Mouse (Mus musculus) MEL (cell line): ENCODE results near the gene B4galnt3. TPM values are rescaled to one million over a fixed set of nuclear protein-coding genes. Genes with fewer than 3 reads are reported as not detected.

Experiments used
- DNase-seq: peaks from one replicate; pipeline ENCODE4 v3.0.0; 2011; ENCODE audit warnings: low read depth, low spot score
- H3K27ac ChIP-seq: 2 replicates; pipeline ENCODE4 v1.5.1; 2012; ENCODE audit warnings: low read depth, mild to moderate bottlenecking, control low read depth, low read length, moderate library complexity; ENCODE audit not compliant: control insufficient read depth
- H3K27me3 ChIP-seq, 2 experiments: fragments of 150-350 bp in 1 of 2; sonication (generic) in 1 of 2; 2 replicates each; pipeline ENCODE4 v1.6.1; 2012; ENCODE audit warnings: low read length in 2 of 2, mild to moderate bottlenecking in 2 of 2, improper control_type of control experiment in 1 of 2, moderate library complexity in 1 of 2; ENCODE audit not compliant: insufficient read depth in 2 of 2, control insufficient read depth in 1 of 2
- H3K36me3 ChIP-seq, 2 experiments: 2 replicates each; pipeline ENCODE4 v1.6.1; 2012 to 2014; ENCODE audit warnings: low read length in 2 of 2, improper control_type of control experiment in 1 of 2, inconsistent platforms in 1 of 2, mild to moderate bottlenecking in 1 of 2; ENCODE audit not compliant: insufficient read depth in 2 of 2, control insufficient read depth in 1 of 2
- H3K4me1 ChIP-seq, 2 experiments: fragments of 150-350 bp in 1 of 2; sonication (generic) in 1 of 2; 2 replicates each; pipeline ENCODE4 v1.6.1; 2012; ENCODE audit warnings: low read length in 2 of 2, improper control_type of control experiment in 1 of 2, mild to moderate bottlenecking in 1 of 2; ENCODE audit not compliant: insufficient read depth in 2 of 2, control insufficient read depth in 1 of 2
- H3K4me3 ChIP-seq, 2 experiments: fragments of 150-350 bp in 1 of 2; sonication (generic) in 1 of 2; 2 replicates each; pipeline ENCODE4 v1.5.1; 2012; ENCODE audit warnings: low read depth in 2 of 2, low read length in 2 of 2, mild to moderate bottlenecking in 2 of 2, moderate library complexity in 2 of 2, control low read depth in 1 of 2, improper control_type of control experiment in 1 of 2; ENCODE audit not compliant: control insufficient read depth in 1 of 2, insufficient read depth in 1 of 2
- H3K79me2 ChIP-seq: 2 replicates; pipeline ENCODE4 v1.6.1; 2012; ENCODE audit warnings: mild to moderate bottlenecking, low read length, moderate library complexity; ENCODE audit not compliant: control insufficient read depth, poor library complexity, insufficient read depth
- H3K9ac ChIP-seq: 2 replicates; pipeline ENCODE4 v1.6.1; 2012; ENCODE audit warnings: low read depth, mild to moderate bottlenecking, control low read depth, low read length, moderate library complexity; ENCODE audit not compliant: control insufficient read depth, poor library complexity, severe bottlenecking
- H3K9me3 ChIP-seq: fragments of 150-350 bp; sonication (generic); replicated peaks from 2 replicates; pipeline ENCODE4 v1.6.1; 2012; ENCODE audit warnings: mild to moderate bottlenecking, low read length, improper control_type of control experiment, moderate library complexity; ENCODE audit not compliant: insufficient read depth
- EP300 ChIP-seq, 2 experiments: IDR thresholded peaks; 2 replicates each; pipeline ENCODE4 v1.6.1; 2011; ENCODE audit warnings: improper control_type of control experiment in 2 of 2, low read length in 2 of 2, low read depth in 1 of 2, mild to moderate bottlenecking in 1 of 2
- ETS1 ChIP-seq: IDR thresholded peaks from 2 replicates; pipeline ENCODE4 v1.6.1; 2012; ENCODE audit warnings: low read depth, mild to moderate bottlenecking, inconsistent platforms, low read length, improper control_type of control experiment, moderate library complexity
- GABPA ChIP-seq: IDR thresholded peaks from 2 replicates; pipeline ENCODE4 v1.6.1; 2012; ENCODE audit warnings: low read depth, mild to moderate bottlenecking, inconsistent platforms, low read length, improper control_type of control experiment, moderate library complexity
- GATA1 ChIP-seq: IDR thresholded peaks from 2 replicates; pipeline ENCODE4 v1.6.1; 2011; ENCODE audit warnings: low read depth, low read length, improper control_type of control experiment
- JUND ChIP-seq: IDR thresholded peaks from 2 replicates; pipeline ENCODE4 v1.6.1; 2011; ENCODE audit warnings: low read depth, mild to moderate bottlenecking, improper control_type of control experiment, low read length
- MAFK ChIP-seq: IDR thresholded peaks from 2 replicates; pipeline ENCODE4 v1.6.1; 2011; ENCODE audit warnings: low read depth, mild to moderate bottlenecking, low read length, improper control_type of control experiment, borderline replicate concordance
- MAX ChIP-seq: IDR thresholded peaks from 2 replicates; pipeline ENCODE4 v1.6.1; 2011; ENCODE audit warnings: low read length, improper control_type of control experiment
- MAZ ChIP-seq: IDR thresholded peaks from 2 replicates; pipeline ENCODE4 v1.6.1; 2012; ENCODE audit warnings: low read depth, mild to moderate bottlenecking, inconsistent platforms, low read length, improper control_type of control experiment
- MEF2A ChIP-seq: IDR thresholded peaks from 2 replicates; pipeline ENCODE4 v1.6.1; 2014; ENCODE audit warnings: low read depth, mild to moderate bottlenecking, inconsistent platforms, low read length, improper control_type of control experiment; ENCODE audit not compliant: poor library complexity, insufficient replicate concordance, severe bottlenecking; ENCODE audit errors: extremely low read depth
- MYB ChIP-seq: IDR thresholded peaks from 2 replicates; pipeline ENCODE4 v1.6.1; 2011; ENCODE audit warnings: mild to moderate bottlenecking, low read depth, low read length, improper control_type of control experiment
- NELFE ChIP-seq: IDR thresholded peaks from 2 replicates; pipeline ENCODE4 v1.6.1; 2011; ENCODE audit warnings: low read depth, low read length, improper control_type of control experiment
- RCOR1 ChIP-seq: IDR thresholded peaks from 2 replicates; pipeline ENCODE4 v1.6.1; 2012; ENCODE audit warnings: low read depth, mild to moderate bottlenecking, inconsistent platforms, low read length, improper control_type of control experiment
- SIN3A ChIP-seq: IDR thresholded peaks from 2 replicates; pipeline ENCODE4 v1.6.1; 2012; ENCODE audit warnings: low read length, improper control_type of control experiment, inconsistent platforms
- SMC3 ChIP-seq: IDR thresholded peaks from 2 replicates; pipeline ENCODE4 v1.6.1; 2011; ENCODE audit warnings: low read depth, low read length, improper control_type of control experiment
- UBTF ChIP-seq: IDR thresholded peaks from 2 replicates; pipeline ENCODE4 v1.6.1; 2012; ENCODE audit warnings: low read depth, mild to moderate bottlenecking, inconsistent platforms, low read length, improper control_type of control experiment, moderate library complexity, borderline replicate concordance; ENCODE audit not compliant: insufficient read depth
- ZC3H11A ChIP-seq: IDR thresholded peaks from 2 replicates; pipeline ENCODE4 v1.6.1; 2012; ENCODE audit warnings: low read depth, mild to moderate bottlenecking, inconsistent platforms, low read length, improper control_type of control experiment
- ZMIZ1 ChIP-seq: IDR thresholded peaks from 2 replicates; pipeline ENCODE4 v1.6.1; 2012; ENCODE audit warnings: low read depth, mild to moderate bottlenecking, inconsistent platforms, low read length, improper control_type of control experiment, moderate library complexity
- polyA plus RNA-seq, 2 experiments: library from polyadenylated mRNA; stranded (reverse) in 1 of 2; unstranded in 1 of 2; fragments of >175 nt in 1 of 2; fragments of >200 nt in 1 of 2; gene quantifications; 2 replicates each; pipeline versions ENCODE4 v1.2.1 to v1.2.4; 2012; ENCODE audit warnings: low replicate concordance in 2 of 2, low read depth in 1 of 2; ENCODE audit not compliant: insufficient read length in 2 of 2, insufficient read depth in 1 of 2, missing spikeins in 1 of 2
- total RNA-seq: library from RNA; depleted of rRNA; stranded (reverse); fragments of 300-350 nt; gene quantifications from 2 replicates; pipeline ENCODE4 v1.2.3, GENCODE M21; 2012

Gene B4galnt3
- total and polyA plus RNA-seq, 3 experiments: 1.3 to 1.5 TPM; not detected in 1

- Histone ChIP-seq H3K4me1 (no peaks in the 10 kb centered on the region), H3K4me3 (no peak overlapping the region), H3K9me3 (no peaks in the 10 kb centered on the region), H3K27me3 (peaks cover 8% of the 10 kb centered on the region in 2 experiments), H3K36me3 (no peaks in the 10 kb centered on the region), H3K9ac (no peak overlapping the region), H3K27ac (no peak overlapping the region), H3K79me2 (no peaks in the 10 kb centered on the region)
- DNase-seq: no peak
- TF ChIP-seq SMC3 (no peak), UBTF (no peak), ZMIZ1 (no peak)
These were observed 4.9 kb downstream of the B4galnt3 start for GRCm38 (mm10) chr6:120289430-120289829.

- Histone ChIP-seq H3K36me3 (no peaks in the 10 kb centered on the region), H3K27ac (no peak overlapping the region), H3K79me2 (no peaks in the 10 kb centered on the region), H3K4me3 (no peak overlapping the region), H3K4me1 (no peaks in the 10 kb centered on the region), H3K9me3 (no peaks in the 10 kb centered on the region), H3K9ac (no peak overlapping the region), H3K27me3 (peaks cover 8% of the 10 kb centered on the region in 2 experiments)
- TF ChIP-seq MEF2A (no peak), UBTF (no peak), GABPA (no peak), EP300 (IDR thresholded peaks at IDR 0.05; ENCODE audit: low read depth in 1 of 2, low read length in 2 of 2) (no peak), ZC3H11A (no peak), JUND (no peak), SIN3A (no peak), MYB (no peak), GATA1 (no peak), RCOR1 (no peak), MAFK (no peak), ETS1 (no peak), MAX (no peak), MAZ (no peak), NELFE (no peak)
- DNase-seq: no peak
These were observed 5.8 kb downstream of the B4galnt3 start for GRCm38 (mm10) chr6:120288541-120288940.
